9 mouse cellular contexts compared by ENCODE assay signal in the genomic region with DNA sequence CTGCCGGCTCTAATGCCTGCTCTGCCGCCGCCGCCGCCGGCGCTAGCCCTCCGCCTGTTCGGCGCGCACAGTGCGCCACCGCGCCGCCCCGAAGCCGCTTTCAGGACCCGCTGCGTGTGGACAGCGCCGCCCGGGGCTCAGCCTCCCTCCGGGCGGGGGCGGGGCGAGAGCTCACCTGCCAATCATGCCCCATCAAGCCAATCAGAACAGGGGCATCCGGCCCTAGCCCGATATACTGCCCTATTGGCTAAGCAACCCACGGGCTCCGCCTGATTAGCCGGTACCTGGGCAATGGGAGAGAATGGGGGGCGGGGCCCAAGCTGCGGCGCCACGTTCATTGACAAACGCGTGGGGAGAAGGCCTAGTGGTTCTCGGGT. TPM values are rescaled to one million over a fixed set of nuclear protein-coding genes. Genes with fewer than 3 reads are reported as not detected.
DNase-seq lines count a peak whose midpoint lies in the region; ATAC-seq and TF ChIP-seq lines count a peak whose summit lies in the region.
"Had no signal": no experiment of that assay in that cellular context is flagged by ENCODE, and none has a peak within 500 bp of the region (broad histone marks: within the 10 kb centered on the region; RNA-seq: fewer than 3 reads in every experiment).

No protein-coding gene starts in this region.

- peak overlapping the region; percentile 47; the same call in 1 of the 2 replicates for H3K9ac ChIP-seq in hindbrain, embryonic 16.5 days (ENCODE audit: low read depth, low read length)

- H3K36me3 ChIP-seq in hindbrain, embryonic 16.5 days (ENCODE audit: control insufficient read depth, insufficient read depth, low read length), result no peaks in the 10 kb centered on the region

- ATAC-seq in hindbrain, embryonic 16.5 days, result peak; percentile 98

- WGBS in hindbrain, embryonic 16.5 days, result under 1% methylated on average over 34 of the region's 38 CpGs

- intact Hi-C loops in left cerebral cortex, adult 2 months (cut with DNase I), result loop anchor here (10.0 kb wide), 1 partner anchor 1640 kb away; a partner anchor contains a TSS

- peak overlapping the region; percentile 43 for H3K4me3 ChIP-seq in hindbrain, embryonic 16.5 days (ENCODE audit: low read length)
- H3K4me3 ChIP-seq in left cerebral cortex, adult 2 months, result peak overlapping the region; percentile 9; the same call in 1 of the 2 replicates
- H3K4me3 ChIP-seq: erythroblast, embryonic 14.5 days had no signal

- peak; percentile 82 for DNase-seq in WW6 (ENCODE audit: low read depth, low spot score)
- peak; percentile 41 to 59 for DNase-seq in cerebellum, postnatal 36 days
- DNase-seq in gastrocnemius, adult 8-10 months (ENCODE audit: low spot score in 2 of 2), result peak; percentile 40 to 54
- DNase-seq in left cerebral cortex, adult 2 months (ENCODE audit: extremely low spot score in 1 of 2, low spot score in 2 of 2), result peak; percentile 51 to 53
- peak; percentile 91 to 92 for DNase-seq in lung, postnatal 4 days
- DNase-seq in retina, postnatal 1 day, result peak; percentile 98
- peak; percentile 78 to 84 for DNase-seq in thymus, postnatal 36 days

- H3K27ac ChIP-seq in hindbrain, embryonic 16.5 days (ENCODE audit: low read depth, low read length), result no peak overlapping the region
- no peak overlapping the region for H3K27ac ChIP-seq in left cerebral cortex, adult 2 months

- no peaks in the 10 kb centered on the region for H3K9me3 ChIP-seq in hindbrain, embryonic 16.5 days (ENCODE audit: control insufficient read depth, low read length)

- TF ChIP-seq CTCF in left cerebral cortex, adult 2 months (IDR thresholded peaks at IDR 0.05), result no peak

- H3K27me3 ChIP-seq in hindbrain, embryonic 16.5 days (replicated peaks; ENCODE audit: control insufficient read depth, insufficient read depth, low read length), result peaks cover 68% of the 10 kb centered on the region

- peak overlapping the region; percentile 68 for H3K4me2 ChIP-seq in hindbrain, embryonic 16.5 days (ENCODE audit: low read length)

- H3K4me1 ChIP-seq in hindbrain, embryonic 16.5 days (ENCODE audit: control insufficient read depth, insufficient read depth, low read depth, low read length), result peaks cover 17% of the 10 kb centered on the region

RNA-seq across cellular contexts. Expression of a gene that starts 5.9 kb away (rescaled TPM):
- not detected for total RNA-seq in gastrocnemius, adult 8-10 months (2022)
- polyA plus RNA-seq in hindbrain, embryonic 16.5 days (2015; fragmentation: Nextera tagmentation; extraction: Ambion mirVana), result 0.99 and 1.9 TPM in 2 replicates
- under 1 TPM in 1 of 2 experiments, not detected in 1; 0.51 TPM for total RNA-seq in left cerebral cortex, adult 2 months (2021)

RNA-seq across cellular contexts. Expression of a gene that starts 51.3 kb away (rescaled TPM):
- 10 to 100 TPM; 11.7 to 16.9 (median 14.4) TPM for total RNA-seq in gastrocnemius, adult 8-10 months (2022)
- polyA plus RNA-seq in hindbrain, embryonic 16.5 days (2015; fragmentation: Nextera tagmentation; extraction: Ambion mirVana), result 27.2 and 36.1 TPM in 2 replicates
- 10 to 100 TPM; 63.1 to 71.7 TPM for total RNA-seq in left cerebral cortex, adult 2 months (2021)

Comparison
In these comparisons a context has a peak if more than half of its experiments do, and no peak if none do; other contexts are left out.
1. DNase-seq: peak in every context shown above with its lines; median percentile 98 in retina, postnatal 1 day; 92 in lung, postnatal 4 days; 82 in WW6; 81 in thymus, postnatal 36 days; 52 in left cerebral cortex, adult 2 months; 50 in cerebellum, postnatal 36 days; 47 in gastrocnemius, adult 8-10 months.